Mouse (Mus musculus) layer of hippocampus, postnatal 25 days (tissue): ENCODE results near the gene Hmga2. TPM values are rescaled to one million over a fixed set of nuclear protein-coding genes. Genes with fewer than 3 reads are reported as not detected.
A peak's percentile ranks its signal among the peaks of the same experiment; 100 is the strongest.
"Not testable (repeated sequence)": the region's sequence is repeated elsewhere in the genome, so short reads cannot be mapped to it uniquely, and the experiment has no call there.

Source experiments
- DNase-seq, 2 experiments: peaks; one replicate each; pipeline ENCODE4 v3.0.0; 2022; ENCODE audit warnings: mixed read lengths in 2 of 2, low spot score in 1 of 2; ENCODE audit errors: extremely low spot score in 1 of 2
- total RNA-seq, 2 experiments: library from RNA; stranded (reverse); gene quantifications; 2 replicates each; pipeline ENCODE4 v1.2.3; 2021

Hmga2 gene
- total RNA-seq, 2 experiments from 2014 or later = 0.10 to 0.26 TPM

DNA sequence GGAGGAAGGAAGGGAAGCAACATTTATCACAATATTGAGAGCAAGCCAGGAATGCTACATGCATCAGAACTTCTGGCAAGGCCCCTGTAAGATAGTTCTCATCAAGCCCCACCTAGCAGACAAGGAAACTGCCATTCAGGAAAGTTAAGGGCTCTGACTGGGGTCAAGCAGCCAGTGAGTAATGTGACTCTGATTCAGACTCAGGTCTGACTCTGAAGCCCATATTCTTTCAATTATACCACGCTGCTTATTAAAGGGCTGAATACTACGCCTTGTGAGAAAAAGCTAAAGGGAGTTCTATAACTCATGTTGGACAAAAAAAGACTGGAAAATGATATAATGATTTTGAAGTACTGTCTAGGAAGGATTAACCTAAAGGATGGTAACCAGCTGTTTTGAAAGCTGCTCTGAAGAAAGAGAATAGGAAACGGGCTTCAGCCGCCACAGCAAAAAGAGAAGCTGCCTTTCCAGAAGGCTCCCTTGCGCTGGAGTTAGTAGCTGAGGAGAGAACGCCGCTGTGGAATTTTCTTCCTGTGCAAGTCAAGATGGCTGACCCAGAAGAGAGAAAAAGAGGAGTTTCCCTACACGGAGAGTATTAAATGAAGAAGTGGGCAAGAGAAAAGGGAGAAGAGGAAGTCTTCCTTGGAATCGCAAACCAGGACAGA, 76.3 kb downstream of the Hmga2 start:
- no peak for DNase-seq

DNA sequence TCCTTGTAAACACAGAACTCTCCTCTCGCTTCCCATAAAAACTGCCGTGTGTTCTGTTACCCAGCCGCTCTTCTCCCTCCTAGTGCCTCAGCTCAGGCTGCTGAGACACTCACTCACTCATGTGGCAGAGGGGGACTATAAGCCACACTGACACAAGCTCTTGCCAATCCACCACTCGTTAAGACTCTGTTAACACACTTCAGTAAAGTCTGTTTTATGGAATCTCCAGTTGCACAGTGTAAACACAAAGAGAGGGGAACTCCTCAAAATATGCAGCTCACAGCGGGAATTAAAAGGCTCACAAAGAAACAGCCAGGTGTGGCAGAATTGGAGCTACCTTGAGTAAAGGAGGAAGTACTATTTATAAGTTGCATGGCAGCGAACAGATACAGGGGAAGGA, 77.5 kb downstream of the Hmga2 start:
- no peak for DNase-seq

DNA sequence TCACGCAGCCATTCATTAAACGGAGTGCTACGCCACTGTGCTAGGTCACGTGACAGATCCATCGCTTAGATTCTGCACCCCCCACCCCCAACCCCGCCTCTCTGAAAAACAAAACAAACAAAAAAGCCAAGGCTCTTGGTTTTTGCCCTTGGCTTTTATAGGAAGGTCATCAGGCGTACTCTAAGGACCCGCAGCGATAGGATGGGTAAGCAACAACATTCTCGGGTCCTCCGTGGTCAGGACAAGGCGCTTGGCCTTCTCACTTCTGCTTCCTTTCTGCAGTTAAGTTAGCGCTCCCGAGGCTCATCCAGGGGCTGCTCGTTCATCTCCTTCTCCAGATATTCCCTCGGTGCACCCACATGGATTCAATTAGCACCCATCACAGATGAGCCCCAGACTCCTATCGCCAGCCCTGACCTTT, 79.0 kb downstream of the Hmga2 start:
- DNase-seq = no peak

- no peak for DNase-seq
These were observed 80.7 kb downstream of the Hmga2 start for GRCm38 (mm10) chr10:120395550-120395949.

DNA sequence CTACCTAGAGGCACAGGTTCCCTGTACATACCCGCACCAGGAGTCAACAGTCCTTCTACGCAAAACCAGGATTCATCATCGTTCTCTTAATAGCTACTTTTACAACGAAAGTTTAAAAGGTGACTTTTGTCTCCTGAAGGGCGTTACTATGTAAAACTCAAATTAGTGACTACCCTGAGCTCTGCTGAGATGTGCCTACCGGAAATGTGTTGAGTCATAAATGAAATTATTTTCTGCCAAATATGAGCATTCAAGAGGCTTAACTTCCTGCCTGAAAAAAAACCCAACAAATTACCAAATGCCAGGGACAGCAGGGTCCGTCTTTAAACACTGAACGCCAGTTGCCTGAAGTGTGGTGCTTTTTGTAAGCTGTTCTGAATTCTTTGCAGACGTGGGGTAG, 81.5 kb downstream of the Hmga2 start:
- DNase-seq = no peak

- no peak for DNase-seq
These were observed 84.1 kb downstream of the Hmga2 start for GRCm38 (mm10) chr10:120391971-120392716.

GRCm38 (mm10) chr10:120390912-120391835, 85.1 kb downstream of the Hmga2 start:
- no peak for DNase-seq

- DNase-seq = no peak
These were observed 86.6 kb downstream of the Hmga2 start for GRCm38 (mm10) chr10:120389707-120390106.

DNA sequence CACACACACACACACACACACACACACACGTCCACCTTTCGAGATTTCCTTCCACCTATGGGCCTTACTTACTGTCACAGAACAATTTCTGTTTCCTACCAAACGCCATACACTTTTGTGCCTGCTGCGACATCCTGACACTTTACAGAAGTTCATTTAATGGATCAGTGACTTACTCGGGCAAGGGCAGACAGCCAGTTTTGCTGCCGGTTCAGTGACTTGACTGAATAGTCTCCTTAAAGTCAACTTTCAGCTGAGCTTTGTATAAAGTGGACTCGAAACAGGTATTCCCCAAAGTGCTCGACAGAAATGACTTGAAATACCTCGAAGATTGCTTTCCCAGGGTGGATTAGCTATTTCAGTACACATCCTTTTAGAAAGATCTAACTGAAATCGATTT, 87.3 kb downstream of the Hmga2 start:
- no peak for DNase-seq

DNA sequence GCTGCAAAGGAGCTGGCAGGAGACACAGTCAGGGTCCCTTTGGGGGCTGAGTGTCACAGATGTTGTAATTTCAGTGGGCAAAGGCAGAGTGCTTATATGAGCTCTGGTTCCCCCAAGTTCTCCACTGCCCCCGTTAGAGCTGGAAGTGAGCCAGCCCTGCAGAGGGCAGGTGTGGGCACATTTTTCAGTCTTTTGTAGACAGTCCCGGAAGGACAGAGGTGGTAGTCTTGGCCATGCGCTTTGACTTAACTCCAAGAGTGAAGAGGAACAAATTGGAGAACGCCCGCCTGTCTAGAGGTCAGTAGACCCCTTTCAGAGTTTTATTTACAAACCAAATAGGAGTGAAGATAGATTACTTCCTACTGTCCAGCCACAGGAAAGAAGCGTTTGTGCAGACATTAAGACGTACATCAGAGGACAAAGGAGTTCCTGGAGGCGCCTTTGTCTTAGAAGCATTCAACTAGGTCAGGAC, 87.8 kb downstream of the Hmga2 start:
- DNase-seq = no peak

DNA sequence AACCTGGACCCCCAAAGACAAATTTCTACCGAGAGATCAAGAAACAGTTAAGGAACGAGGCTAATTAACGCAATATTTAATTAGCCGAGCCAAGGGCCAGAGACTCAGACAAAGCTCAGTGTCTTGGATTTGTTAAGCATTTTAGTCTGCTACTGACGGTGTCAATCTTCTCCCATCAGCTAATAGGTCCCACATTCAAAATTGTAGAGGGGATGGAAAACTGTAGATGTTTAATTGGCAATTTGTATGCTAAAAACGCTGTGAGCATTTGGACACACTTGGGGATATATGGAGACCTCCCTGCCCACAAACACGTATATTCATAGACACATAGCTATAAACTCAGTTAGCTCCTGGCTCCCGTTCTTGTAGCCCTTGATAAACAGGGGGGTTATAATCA, 89.2 kb downstream of the Hmga2 start:
- DNase-seq = no peak

- DNase-seq = no peak
These were observed 91.3 kb downstream of the Hmga2 start for GRCm38 (mm10) chr10:120384797-120385600.

- no peak for DNase-seq
These were observed 92.2 kb downstream of the Hmga2 start for GRCm38 (mm10) chr10:120384040-120384439.

DNA sequence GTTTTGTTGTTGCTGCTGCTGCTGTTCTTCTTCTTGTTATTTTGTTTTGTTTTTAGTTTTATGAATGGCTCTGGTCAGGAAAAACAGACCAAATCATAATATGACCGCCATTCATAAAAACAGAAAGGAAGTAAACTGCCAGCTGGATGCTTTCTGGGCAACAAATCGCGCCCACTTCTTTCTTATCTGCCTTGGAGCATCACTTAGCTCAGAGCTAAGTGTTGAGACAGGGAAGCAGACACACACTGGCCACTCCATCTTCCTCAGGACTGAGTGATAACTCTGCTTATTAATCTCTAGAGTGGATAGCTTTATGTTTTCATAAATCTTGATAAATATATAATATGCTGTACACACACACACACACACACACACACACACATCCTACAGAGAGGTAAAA, 98.5 kb downstream of the Hmga2 start:
- no peak for DNase-seq

- peak; percentile 40 to 81 for DNase-seq
These were observed 98.9 kb downstream of the Hmga2 start for GRCm38 (mm10) chr10:120377327-120377752.

DNA sequence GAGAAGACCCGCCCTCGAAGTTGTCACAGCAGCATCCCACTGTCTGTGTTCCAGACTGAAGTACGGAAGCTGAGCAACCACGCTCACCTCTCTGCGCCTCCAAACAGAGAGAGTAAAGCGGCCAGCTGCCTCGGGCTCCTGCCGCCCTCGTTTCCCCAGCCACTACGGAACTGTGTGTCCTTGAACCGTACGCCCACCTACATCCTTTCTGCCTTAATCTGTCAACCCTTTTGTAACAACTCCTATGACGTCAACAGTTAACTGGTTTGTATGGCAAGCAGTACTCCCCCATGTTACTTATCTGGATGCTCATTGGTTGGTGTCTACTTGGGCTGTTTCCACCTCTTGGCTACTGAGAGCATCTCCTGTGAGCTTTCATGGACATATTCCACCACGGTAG, 100.8 kb downstream of the Hmga2 start:
- no peak for DNase-seq

DNA sequence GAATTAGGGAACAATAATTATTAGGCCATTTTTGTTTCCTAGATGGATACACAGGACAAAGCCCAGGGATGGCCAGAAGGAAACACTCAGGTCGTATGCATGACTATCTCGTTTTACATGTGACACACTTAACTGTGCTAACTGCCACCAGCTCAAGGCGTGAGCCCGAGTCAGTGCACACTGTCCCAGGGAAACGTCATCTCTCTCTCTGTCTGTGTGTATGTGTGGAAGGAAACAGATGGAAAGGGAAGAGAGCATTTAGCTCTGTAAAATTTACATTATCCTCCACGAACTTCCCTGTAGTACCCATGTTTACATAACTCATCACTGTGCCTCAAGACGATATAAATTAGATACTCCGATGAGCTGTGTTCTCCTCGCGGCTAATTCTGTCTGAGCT, 105.1 kb downstream of the Hmga2 start:
- no peak for DNase-seq

DNA sequence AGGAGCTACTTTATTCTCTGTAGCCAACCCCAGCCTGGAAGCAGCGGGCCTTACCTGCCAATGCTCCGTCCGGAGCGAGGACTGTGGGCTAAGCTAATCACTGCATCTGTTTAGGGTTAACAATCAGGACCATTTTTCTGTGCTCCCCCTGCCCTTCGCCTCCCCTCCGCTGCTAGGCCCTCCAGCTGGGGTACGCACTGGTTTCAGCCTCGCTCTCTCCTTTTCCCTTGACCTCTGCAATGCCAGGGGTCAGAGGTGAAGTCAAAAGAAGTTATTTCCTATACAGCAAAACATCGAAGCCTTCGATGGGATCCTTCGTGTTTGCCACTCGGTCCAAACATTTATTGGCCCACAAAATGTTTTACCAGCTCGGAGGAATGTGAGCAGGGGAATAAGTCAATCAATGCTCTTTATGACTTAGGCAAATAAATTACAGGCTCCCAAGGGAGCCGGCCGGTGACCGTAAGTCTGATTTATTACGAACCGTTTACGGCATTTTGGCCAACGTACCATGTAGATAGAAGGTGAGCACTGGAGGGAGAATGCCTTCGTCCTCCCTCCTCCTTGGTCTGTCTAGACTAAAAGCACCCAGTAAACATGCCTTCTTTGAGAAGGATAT, 107.0 kb downstream of the Hmga2 start:
- DNase-seq = no peak

DNA sequence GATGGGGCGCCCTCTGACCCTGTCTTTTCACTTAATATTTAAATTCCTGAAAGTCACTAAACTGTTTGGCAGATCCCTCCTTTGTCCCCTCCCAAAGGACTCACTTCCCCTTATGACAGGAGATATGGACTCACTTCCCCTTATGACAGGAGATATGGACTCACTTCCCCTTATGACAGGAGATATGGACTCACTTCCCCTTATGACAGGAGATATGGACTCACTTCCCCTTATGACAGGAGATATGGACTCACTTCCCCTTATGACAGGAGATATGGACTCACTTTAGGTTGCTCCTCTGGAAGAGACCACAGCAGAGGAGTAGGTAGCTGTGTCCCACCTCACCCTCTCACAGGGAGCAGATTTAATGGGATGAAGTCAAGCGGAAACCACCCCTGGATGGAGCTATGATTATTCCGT, 110.1 kb downstream of the Hmga2 start:
- DNase-seq = not testable (repeated sequence)
